8 mouse cellular contexts compared by ENCODE assay signal in the genomic region with DNA sequence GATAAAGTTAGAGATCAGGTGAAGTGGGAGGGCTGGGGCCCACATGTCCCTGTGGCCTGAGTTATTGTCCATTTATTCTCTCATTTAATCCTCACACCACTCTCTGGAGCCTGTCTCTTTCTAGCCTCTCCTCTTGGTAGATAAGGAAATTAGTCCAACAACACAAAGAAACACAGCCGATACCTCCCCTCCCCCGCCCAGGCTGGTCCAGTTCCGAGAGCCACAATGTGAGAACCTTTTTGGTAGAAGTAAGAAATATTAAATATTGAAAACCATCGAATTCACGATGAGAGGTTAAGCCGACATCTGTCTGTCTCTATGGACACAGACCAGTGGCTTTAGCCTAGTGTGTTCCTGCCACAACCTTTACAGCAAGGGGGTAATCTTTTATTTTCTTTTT. TPM values are rescaled to one million over a fixed set of nuclear protein-coding genes. Genes with fewer than 3 reads are reported as not detected.
A peak's percentile ranks its signal among the peaks of the same experiment; 100 is the strongest.
DNase-seq lines count a peak whose midpoint lies in the region; ATAC-seq and TF ChIP-seq lines count a peak whose summit lies in the region.

No protein-coding gene starts in this region.

- no peak for TF ChIP-seq EP300 in CH12.LX (IDR thresholded peaks at IDR 0.05; ENCODE audit: low read length)

- dilution Hi-C loops in CH12.LX (cut with MboI; ENCODE audit: extremely low pct_ligation_motif_present, extremely low pct_unique_long_range_greater_than_20kb, low sequenced_read_pairs), result no loop called here

- TF ChIP-seq RAD21 in CH12.LX (IDR thresholded peaks at IDR 0.05; ENCODE audit: low read depth, low read length), result no peak

- DNase-seq in heart, adult 11 months, result peak; percentile 88
- no peak for DNase-seq in heart, postnatal 25 days (ENCODE audit: low spot score)
- DNase-seq in CH12.LX (ENCODE audit: extremely low read depth), result no peak
- no peak for DNase-seq in right cerebral cortex, adult 18-20 months
- DNase-seq in cerebellum, adult 11 months, result no peak
- no peak for DNase-seq in right cerebral cortex, postnatal 14 days

- no peak for ATAC-seq in forebrain, embryonic 15.5 days (replicated peaks)
- no peak for ATAC-seq in liver, embryonic 15.5 days (ENCODE audit: insufficient read depth)

- in situ Hi-C loops in CH12.LX (cut with MboI; ENCODE audit: low pct_ligation_motif_present, low pct_unique_long_range_greater_than_20kb, low sequenced_read_pairs), result no loop called here

- no peak for TF ChIP-seq POLR2A in CH12.LX (IDR thresholded peaks at IDR 0.05; ENCODE audit: low read depth, low read length)

- H3K36me3 ChIP-seq in CH12.LX (replicated peaks in 1 of 2; ENCODE audit: control insufficient read depth in 1 of 2, insufficient read depth in 1 of 2, low read length in 1 of 2), result no peaks in the 10 kb centered on the region
- no peaks in the 10 kb centered on the region for H3K36me3 ChIP-seq in forebrain, embryonic 15.5 days
- no peaks in the 10 kb centered on the region for H3K36me3 ChIP-seq in liver, embryonic 15.5 days (replicated peaks)

- H3K27ac ChIP-seq in CH12.LX (ENCODE audit: insufficient read depth, low read depth), result 0 out of 2 replicates have a peak overlapping the region, but pooled peaks have one; percentile 32
- peak overlapping the region; percentile 98 for H3K27ac ChIP-seq in forebrain, embryonic 15.5 days (replicated peaks)
- peak overlapping the region; percentile 82 for H3K27ac ChIP-seq in liver, embryonic 15.5 days (replicated peaks)

- H3K9me3 ChIP-seq in CH12.LX (replicated peaks; ENCODE audit: low read length), result no peaks in the 10 kb centered on the region
- no peaks in the 10 kb centered on the region for H3K9me3 ChIP-seq in forebrain, embryonic 15.5 days
- no peaks in the 10 kb centered on the region for H3K9me3 ChIP-seq in liver, embryonic 15.5 days (replicated peaks)

- no peaks in the 10 kb centered on the region for H3K79me2 ChIP-seq in CH12.LX (replicated peaks; ENCODE audit: control insufficient read depth, extremely low read depth, insufficient read depth, poor library complexity, severe bottlenecking)

- intact Hi-C loops in heart, postnatal 25 days (cut with DNase I), result loop anchor here (2.0 kb wide), 1 partner anchor 32 kb away; a partner anchor contains a TSS

- peak overlapping the region; percentile 84 for H3K4me2 ChIP-seq in CH12.LX (ENCODE audit: insufficient read depth, low read depth, poor library complexity, severe bottlenecking)
- peak overlapping the region; percentile 56 for H3K4me2 ChIP-seq in forebrain, embryonic 15.5 days (replicated peaks)
- H3K4me2 ChIP-seq in liver, embryonic 15.5 days, result peak overlapping the region; percentile 77

- 30% methylated on average over 6 of the region's 6 CpGs for WGBS in forebrain, embryonic 15.5 days
- 33% methylated on average over 6 of the region's 6 CpGs for WGBS in liver, embryonic 15.5 days (ENCODE audit: insufficient replicate concordance)

- no peak for TF ChIP-seq CTCF in CH12.LX (conservative IDR thresholded peaks at IDR 0.05 in 1 of 2, IDR thresholded peaks at IDR 0.05 in 1 of 2; ENCODE audit: low read depth in 2 of 2, low read length in 2 of 2)

- H3K4me3 ChIP-seq in CH12.LX (replicated peaks in 1 of 3; ENCODE audit: low read depth in 2 of 3, low read length in 2 of 3, poor library complexity in 1 of 3), result peak overlapping the region; percentile 13 to 78 (median 56)
- H3K4me3 ChIP-seq in forebrain, embryonic 15.5 days, result peak overlapping the region; percentile 48
- peak overlapping the region; percentile 67 for H3K4me3 ChIP-seq in liver, embryonic 15.5 days (replicated peaks)

- peak overlapping the region; percentile 79 for H3K9ac ChIP-seq in CH12.LX (ENCODE audit: insufficient read depth, low read depth)
- peak overlapping the region; percentile 84 for H3K9ac ChIP-seq in forebrain, embryonic 15.5 days (replicated peaks)
- peak overlapping the region; percentile 65; the same call in 1 of the 2 replicates for H3K9ac ChIP-seq in liver, embryonic 15.5 days

- peaks cover under 1 to 29% of the 10 kb centered on the region in 2 experiments; a peak in 2 of 4 replicates for H3K4me1 ChIP-seq in CH12.LX (ENCODE audit: control insufficient read depth in 1 of 2, insufficient read depth in 2 of 2)
- H3K4me1 ChIP-seq in forebrain, embryonic 15.5 days, result peaks cover 67% of the 10 kb centered on the region
- H3K4me1 ChIP-seq in liver, embryonic 15.5 days (replicated peaks), result peaks cover 30% of the 10 kb centered on the region

- H3K27me3 ChIP-seq in CH12.LX (replicated peaks), result peaks cover 3% of the 10 kb centered on the region
- H3K27me3 ChIP-seq in forebrain, embryonic 15.5 days, result no peaks in the 10 kb centered on the region
- H3K27me3 ChIP-seq in liver, embryonic 15.5 days, result peaks cover 10% of the 10 kb centered on the region; the same call in 1 of the 2 replicates

TF ChIP-seq in CH12.LX, 34 proteins besides CTCF, POLR2A, EP300 and RAD21:
- TF ChIP-seq USF2 (conservative IDR thresholded peaks at IDR 0.05; ENCODE audit: low read depth, low read length), result no peak
- no peak for TF ChIP-seq ETS1 (conservative IDR thresholded peaks at IDR 0.05; ENCODE audit: low read depth, low read length)
- no peak for TF ChIP-seq USF1 (IDR thresholded peaks at IDR 0.05; ENCODE audit: low read depth, low read length)
- no peak for TF ChIP-seq MAX (IDR thresholded peaks at IDR 0.05; ENCODE audit: low read length)
- no peak for TF ChIP-seq UBTF (IDR thresholded peaks at IDR 0.05; ENCODE audit: low read depth, low read length)
- TF ChIP-seq JUND (conservative IDR thresholded peaks at IDR 0.05; ENCODE audit: low read depth, low read length), result no peak
- no peak for TF ChIP-seq ZNF384 (IDR thresholded peaks at IDR 0.05; ENCODE audit: low read depth, low read length)
- no peak for TF ChIP-seq GABPA (IDR thresholded peaks at IDR 0.05; ENCODE audit: insufficient replicate concordance, low read depth, low read length)
- no peak for TF ChIP-seq CHD2 (IDR thresholded peaks at IDR 0.05; ENCODE audit: low read length)
- no peak for TF ChIP-seq ZMIZ1 (IDR thresholded peaks at IDR 0.05; ENCODE audit: low read depth, low read length)
- no peak for TF ChIP-seq ZKSCAN1 (IDR thresholded peaks at IDR 0.05; ENCODE audit: borderline replicate concordance, low read depth, low read length)
- TF ChIP-seq TBP (conservative IDR thresholded peaks at IDR 0.05; ENCODE audit: low read depth, low read length), result no peak
- TF ChIP-seq MAFK (IDR thresholded peaks at IDR 0.05; ENCODE audit: insufficient replicate concordance, low read length), result no peak
- TF ChIP-seq PAX5 (IDR thresholded peaks at IDR 0.05; ENCODE audit: low read length), result no peak
- no peak for TF ChIP-seq KAT2A (IDR thresholded peaks at IDR 0.05; ENCODE audit: insufficient replicate concordance, low read length)
- TF ChIP-seq NELFE (IDR thresholded peaks at IDR 0.05; ENCODE audit: low read depth, low read length), result no peak
- no peak for TF ChIP-seq HCFC1 (IDR thresholded peaks at IDR 0.05; ENCODE audit: low read depth, low read length)
TF ChIP-seq in CH12.LX: peak in this region for 0.

RNA-seq across cellular contexts. Expression of a gene that starts 31.2 kb away (rescaled TPM):
- total RNA-seq in heart, postnatal 25 days (2021), result 100 to 1,000 TPM in 1 of 2 experiments, 10 to 100 TPM in 1; 99.4 to 105 TPM
- total RNA-seq in CH12.LX (2012; rRNA removed) (153 and 181 TPM in 2 replicates), CH12.LX (2014; rRNA removed) (438 and 533 TPM in 2 replicates)
- polyA plus RNA-seq in CH12.LX (2012; ENCODE audit: insufficient read length, low read depth), result 254 and 283 TPM in 2 replicates
- polyA plus RNA-seq in forebrain, embryonic 15.5 days (2015; fragmentation: Nextera tagmentation; extraction: Ambion mirVana), result 14,933 and 15,115 TPM in 2 replicates
- 71.7 and 75.1 TPM in 2 replicates for polyA plus RNA-seq in liver, embryonic 15.5 days (2015; fragmentation: Nextera tagmentation; extraction: Ambion mirVana)

RNA-seq across cellular contexts. Expression of a gene that starts 31.3 kb away (rescaled TPM):
- not detected for total RNA-seq in heart, postnatal 25 days (2021)
- total RNA-seq in CH12.LX (2012; rRNA removed) (0.38 TPM in 1 of 2 replicates, not detected in the other), CH12.LX (2014; rRNA removed) (0.81 and 4.7 TPM in 2 replicates)
- 125 TPM in 1 of 2 replicates, not detected in the other for polyA plus RNA-seq in CH12.LX (2012; ENCODE audit: insufficient read length, low read depth)
- not detected in 2 replicates for polyA plus RNA-seq in forebrain, embryonic 15.5 days (2015; fragmentation: Nextera tagmentation; extraction: Ambion mirVana)
- polyA plus RNA-seq in liver, embryonic 15.5 days (2015; fragmentation: Nextera tagmentation; extraction: Ambion mirVana), result not detected in 2 replicates

RNA-seq across cellular contexts. Expression of a gene that starts 45.0 kb away (rescaled TPM):
- total RNA-seq in heart, postnatal 25 days (2021), result 10 to 100 TPM; 33.5 to 33.7 TPM
- total RNA-seq in CH12.LX (2012; rRNA removed) (178 and 229 TPM in 2 replicates), CH12.LX (2014; rRNA removed) (359 and 390 TPM in 2 replicates)
- 183 and 220 TPM in 2 replicates for polyA plus RNA-seq in CH12.LX (2012; ENCODE audit: insufficient read length, low read depth)
- 45.7 and 53.5 TPM in 2 replicates for polyA plus RNA-seq in forebrain, embryonic 15.5 days (2015; fragmentation: Nextera tagmentation; extraction: Ambion mirVana)
- 271 and 291 TPM in 2 replicates for polyA plus RNA-seq in liver, embryonic 15.5 days (2015; fragmentation: Nextera tagmentation; extraction: Ambion mirVana)

RNA-seq across cellular contexts. Expression of a gene that starts 50.3 kb away (rescaled TPM):
- 100 to 1,000 TPM; 163 to 175 TPM for total RNA-seq in heart, postnatal 25 days (2021)
- 1,149 and 1,670 TPM in 2 replicates for total RNA-seq in CH12.LX (2012; rRNA removed)
- 2,803 and 2,960 TPM in 2 replicates for total RNA-seq in CH12.LX (2014; rRNA removed)
- 2,789 and 2,851 TPM in 2 replicates for polyA plus RNA-seq in CH12.LX (2012; ENCODE audit: insufficient read length, low read depth)
- 1,138 and 1,204 TPM in 2 replicates for polyA plus RNA-seq in forebrain, embryonic 15.5 days (2015; fragmentation: Nextera tagmentation; extraction: Ambion mirVana)
- polyA plus RNA-seq in liver, embryonic 15.5 days (2015; fragmentation: Nextera tagmentation; extraction: Ambion mirVana), result 1,053 and 1,106 TPM in 2 replicates

Comparison
In these comparisons a context has a peak if more than half of its experiments do, and no peak if none do; other contexts are left out.
1. H3K27ac ChIP-seq: peak in every context shown above with its lines; median percentile 98 in forebrain, embryonic 15.5 days; 82 in liver, embryonic 15.5 days; 32 in CH12.LX.
2. RNA of a gene that starts 31.2 kb away (polyA plus RNA-seq): 14,933 to 15,115 TPM in forebrain, embryonic 15.5 days; 254 to 283 TPM in CH12.LX and 71.7 to 75.1 TPM in liver, embryonic 15.5 days; every median in the first group is over 10 times any median in the second.
3. Peak in every context shown above with its lines, with median percentiles within 50 percentile points of each other: H3K4me2 ChIP-seq, H3K4me3 ChIP-seq and H3K9ac ChIP-seq.